Mouse (Mus musculus): ENCODE measurements around the gene Commd7.

GRCm38 (mm10) chr2:153600667-153601648 lies 31.6 kb downstream of the Commd7 start:
- TF ChIP-seq POLR2A (IDR thresholded peaks at IDR 0.05; ENCODE audit: extremely low read depth, insufficient read depth, low read length) (no peak), CTCF (IDR thresholded peaks at IDR 0.05; ENCODE audit: extremely low read depth, insufficient read depth, low read length) (no peak)

Data from cortical plate, adult 2 months (tissue).